Mouse (Mus musculus) cerebellum, adult 9-10 months (tissue): ENCODE data around the gene Trmt5.
A peak's percentile ranks its signal among the peaks of the same experiment; 100 is the strongest.

Experiments used
- DNase-seq: peaks from one replicate; pipeline ENCODE4 v3.0.0; 2022

Gene Trmt5

DNA sequence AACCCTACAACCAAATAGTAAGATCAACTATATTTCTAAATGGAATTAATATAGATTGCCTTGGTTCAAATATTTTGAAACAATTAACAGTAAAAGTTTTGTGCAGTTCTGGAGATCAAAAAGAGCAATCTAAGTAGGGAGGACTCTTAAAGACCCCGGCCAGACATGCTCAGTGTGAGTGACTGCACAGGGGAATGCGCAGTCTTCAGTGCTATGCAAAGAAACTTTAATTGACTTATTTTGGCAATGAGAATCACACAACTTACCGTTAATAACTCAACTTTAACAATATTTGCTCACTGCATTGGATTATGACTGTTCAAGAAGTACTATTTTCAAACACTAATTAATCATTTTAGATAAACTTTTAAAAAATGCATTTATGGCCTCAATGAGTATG lies 17.0 kb downstream of the Trmt5 start:
- DNase-seq = no peak

DNA sequence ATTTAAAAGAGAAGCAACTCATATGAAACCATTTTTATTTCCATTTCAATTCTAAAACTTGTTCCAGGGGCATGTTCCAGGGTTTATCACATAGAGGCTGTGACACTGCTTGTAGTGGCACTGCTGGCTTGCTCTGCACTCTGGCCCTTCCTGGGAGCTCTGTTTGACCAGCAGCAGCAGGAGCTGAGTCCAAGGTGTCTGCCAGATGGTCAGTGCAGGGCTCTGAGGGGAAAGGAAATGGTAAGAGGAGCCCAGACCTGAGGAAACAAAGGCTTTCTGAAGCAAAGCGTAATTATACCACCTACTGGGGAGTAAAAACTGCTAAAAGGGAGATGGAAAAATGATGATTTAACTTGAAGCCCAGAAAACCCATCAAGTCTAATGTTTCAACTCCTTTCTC lies 18.0 kb downstream of the Trmt5 start:
- peak; percentile 24 for DNase-seq

DNA sequence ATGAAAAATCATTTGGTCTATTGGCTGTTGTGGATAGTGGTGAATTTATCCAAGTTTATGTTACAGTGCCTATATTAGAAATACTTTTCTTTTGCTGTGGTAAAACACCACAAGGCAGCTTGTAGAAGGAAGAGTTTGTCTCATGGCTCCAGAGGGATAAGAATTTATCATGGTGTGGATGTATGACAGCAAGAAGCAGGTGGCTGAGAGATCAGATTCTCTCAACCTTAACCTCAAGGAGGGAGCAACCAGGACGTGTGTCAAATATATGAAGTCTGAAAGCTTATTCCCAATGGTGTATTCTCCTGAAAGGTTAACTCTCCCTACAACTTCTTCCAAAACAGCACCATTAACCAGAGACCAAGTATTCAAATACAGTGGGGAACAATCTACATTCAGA lies 19.9 kb downstream of the Trmt5 start:
- DNase-seq = no peak

DNA sequence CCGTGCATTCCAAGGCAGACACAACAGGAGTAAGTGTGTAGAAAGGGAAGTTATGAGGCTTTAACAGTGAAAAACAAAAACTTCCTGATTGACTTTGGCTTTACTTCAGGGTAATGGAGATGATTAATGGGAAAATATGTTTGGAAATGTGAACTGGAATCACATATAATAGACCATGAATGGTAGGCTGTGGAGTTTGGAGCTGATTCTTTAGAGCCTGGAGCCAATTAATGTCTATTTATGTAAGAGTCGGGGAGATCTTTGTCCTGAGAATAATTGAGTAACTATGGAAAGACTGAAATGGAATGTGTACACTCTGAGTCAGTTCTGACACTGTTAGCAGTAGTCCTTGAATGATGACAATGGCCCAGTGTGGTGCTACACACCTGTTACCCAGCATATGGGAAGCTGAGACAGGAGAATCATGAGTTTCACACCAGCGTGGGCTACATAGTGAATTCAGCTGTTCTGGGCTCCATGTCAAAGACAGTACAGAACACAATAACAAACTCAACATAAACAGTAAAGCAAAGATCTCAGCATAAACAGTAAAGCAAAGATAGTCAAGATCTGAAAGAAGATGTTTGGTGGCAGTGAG lies 21.0 kb downstream of the Trmt5 start:
- no peak for DNase-seq

DNA sequence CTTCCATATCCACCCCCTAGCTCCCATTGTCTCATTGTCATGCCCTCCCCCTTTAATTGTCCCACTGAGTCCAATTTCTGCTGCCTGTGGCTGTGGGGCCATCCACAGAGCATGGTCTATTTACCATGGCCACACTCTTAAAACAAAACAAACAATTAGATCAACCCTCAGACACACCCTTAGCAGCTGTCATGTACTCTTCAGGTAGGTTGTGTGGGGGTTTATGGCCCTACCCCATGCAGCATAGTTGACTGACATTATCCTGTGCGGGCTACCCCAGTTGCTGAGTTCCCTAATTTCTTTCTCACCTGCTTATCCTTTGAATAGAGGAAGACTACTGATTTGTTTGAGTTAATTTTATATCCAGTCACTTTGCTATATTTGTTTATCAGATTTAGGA lies 26.2 kb downstream of the Trmt5 start:
- DNase-seq = no peak

DNA sequence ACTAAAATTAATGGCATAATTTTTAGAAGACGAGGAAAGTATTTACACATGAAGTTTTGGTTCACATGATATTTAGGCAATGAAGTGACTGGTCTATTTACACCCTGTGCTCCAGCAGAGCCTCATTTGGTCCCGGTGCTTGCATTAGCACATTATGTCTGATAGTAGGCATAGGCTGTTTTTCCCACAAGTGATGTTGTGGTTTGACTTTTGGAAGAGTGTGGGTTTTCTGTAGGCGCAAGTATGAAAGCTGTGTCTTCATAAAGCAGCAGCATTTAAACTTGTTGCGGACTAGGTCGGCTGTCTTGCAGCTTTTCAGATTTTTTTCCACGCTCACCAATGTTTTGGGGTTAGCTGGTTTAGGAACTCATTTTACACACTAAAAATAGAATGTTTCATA lies 27.2 kb downstream of the Trmt5 start:
- no peak for DNase-seq

DNA sequence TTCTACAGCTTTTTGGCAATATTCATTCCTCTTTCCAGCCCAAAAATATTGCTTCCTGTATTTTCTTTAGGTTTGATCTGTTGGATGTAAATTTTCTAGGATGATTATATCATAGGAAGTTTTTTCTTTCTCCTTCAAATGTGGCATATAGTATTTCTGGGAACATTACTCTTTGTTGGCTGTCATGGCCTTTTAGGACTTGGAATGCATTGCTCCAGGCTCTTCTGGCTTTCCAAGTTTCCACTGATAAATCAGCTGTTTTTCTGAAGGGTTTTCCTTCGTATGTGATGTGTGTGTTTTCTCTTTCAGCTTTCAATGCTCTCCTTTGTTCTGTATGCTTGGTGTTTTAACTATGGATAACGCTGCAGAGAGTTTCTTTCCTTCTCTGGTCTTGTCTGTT lies 31.5 kb downstream of the Trmt5 start:
- no peak for DNase-seq

DNA sequence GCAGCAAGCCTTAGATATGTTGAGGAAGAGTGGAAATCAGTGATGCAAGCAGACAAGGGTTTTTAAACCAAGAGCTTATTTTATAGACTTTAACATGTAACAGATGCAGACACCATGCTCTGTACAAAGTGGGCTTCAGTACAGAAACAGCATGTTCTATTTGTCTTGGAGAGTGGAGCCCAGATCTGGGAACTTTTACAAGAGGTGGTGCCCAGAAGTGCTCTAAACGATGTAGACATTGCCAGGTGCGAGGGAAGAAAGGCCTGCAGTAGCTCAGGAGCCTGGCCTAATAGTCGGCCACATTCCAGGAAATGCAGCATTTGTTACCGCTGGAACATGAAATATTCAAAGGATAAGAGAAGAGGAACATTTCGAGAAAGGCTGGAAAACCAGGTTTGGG lies 40.8 kb downstream of the Trmt5 start:
- DNase-seq = no peak

DNA sequence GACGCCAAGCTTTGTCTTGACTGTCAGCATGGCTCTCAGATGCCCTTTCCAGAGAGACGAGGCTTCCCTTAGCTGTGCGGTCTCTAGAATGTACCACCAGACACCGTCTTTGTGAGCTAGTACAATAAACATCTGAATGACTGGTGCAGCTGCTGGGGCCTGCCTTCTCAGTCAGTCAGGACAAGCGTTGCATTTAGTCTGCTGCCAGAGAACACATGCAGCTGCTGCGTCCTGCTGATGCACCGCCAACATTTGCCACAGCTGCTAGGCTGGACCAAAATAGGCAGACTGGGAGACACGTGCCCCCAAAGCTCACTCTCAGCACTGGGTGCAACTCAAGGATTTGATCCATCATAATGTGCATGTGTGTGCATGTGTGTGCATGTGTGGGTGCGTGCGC lies 44.5 kb downstream of the Trmt5 start:
- DNase-seq = no peak

DNA sequence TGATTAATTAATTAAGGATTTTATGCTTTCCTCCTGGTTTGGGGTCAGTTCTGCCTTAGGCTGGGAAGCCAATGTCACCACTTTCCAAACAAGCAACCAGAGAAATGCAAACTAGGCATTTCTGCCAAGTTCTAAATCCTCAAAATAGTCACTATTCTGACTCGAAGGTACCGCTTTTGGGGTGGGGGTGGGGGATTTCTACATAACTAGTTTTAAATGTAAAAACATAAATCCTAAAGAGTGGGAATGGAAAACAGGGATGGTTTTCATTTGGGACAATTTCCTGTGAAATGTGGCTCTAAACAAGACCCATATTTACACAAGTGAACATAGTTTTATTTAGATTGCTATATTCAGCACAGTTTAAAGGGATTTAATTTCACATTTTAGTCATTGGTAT lies 53.9 kb downstream of the Trmt5 start:
- no peak for DNase-seq

DNA sequence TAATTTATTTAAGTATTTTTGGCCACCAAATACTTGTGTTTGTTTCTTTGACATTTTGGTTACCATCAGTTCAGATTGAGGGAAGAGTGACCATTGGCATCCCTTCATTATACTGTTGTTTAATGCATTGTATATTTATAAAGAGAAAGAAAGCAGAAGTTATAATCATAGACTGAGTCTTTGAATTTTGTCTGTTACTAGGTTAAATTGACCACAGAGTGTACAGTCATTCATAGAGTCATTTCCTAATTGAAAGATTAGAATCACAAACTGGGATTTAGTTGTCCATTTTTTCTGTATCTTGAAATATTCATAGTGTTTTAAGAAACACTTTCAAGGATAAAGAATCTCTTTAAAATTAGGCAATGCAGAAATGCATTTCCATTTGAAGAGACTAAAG lies 55.0 kb downstream of the Trmt5 start:
- no peak for DNase-seq

DNA sequence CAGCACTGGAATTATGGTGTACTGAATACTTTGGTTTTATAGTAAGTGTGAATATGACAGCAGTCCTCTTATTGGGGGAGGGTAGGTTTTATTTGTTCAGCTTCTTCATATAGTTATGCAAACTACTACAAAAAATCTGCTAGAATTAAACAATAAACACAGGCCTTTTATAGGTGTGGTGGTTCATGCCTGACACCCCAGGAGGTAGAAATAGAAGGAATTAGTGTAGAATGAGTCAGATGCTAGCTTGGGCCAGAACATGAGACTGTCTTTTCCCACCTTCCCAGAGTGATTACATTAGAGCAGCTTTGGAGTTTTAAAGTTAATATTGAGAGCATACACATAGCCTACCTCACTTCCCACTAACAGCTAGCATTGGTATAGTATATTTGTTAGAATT lies 56.3 kb downstream of the Trmt5 start:
- DNase-seq = no peak
